Mouse (Mus musculus) spleen, postnatal 36 days (tissue): ENCODE measurements around the gene Smg6.
"Not testable (repeated sequence)": the region's sequence is repeated elsewhere in the genome, so short reads cannot be mapped to it uniquely, and the experiment has no call there.

ENCODE experiments used
- DNase-seq, 2 experiments: peaks; one replicate each; pipeline ENCODE4 v3.0.0; 2022; ENCODE audit warnings: low spot score in 2 of 2, mixed read lengths in 1 of 2

Gene Smg6

DNA sequence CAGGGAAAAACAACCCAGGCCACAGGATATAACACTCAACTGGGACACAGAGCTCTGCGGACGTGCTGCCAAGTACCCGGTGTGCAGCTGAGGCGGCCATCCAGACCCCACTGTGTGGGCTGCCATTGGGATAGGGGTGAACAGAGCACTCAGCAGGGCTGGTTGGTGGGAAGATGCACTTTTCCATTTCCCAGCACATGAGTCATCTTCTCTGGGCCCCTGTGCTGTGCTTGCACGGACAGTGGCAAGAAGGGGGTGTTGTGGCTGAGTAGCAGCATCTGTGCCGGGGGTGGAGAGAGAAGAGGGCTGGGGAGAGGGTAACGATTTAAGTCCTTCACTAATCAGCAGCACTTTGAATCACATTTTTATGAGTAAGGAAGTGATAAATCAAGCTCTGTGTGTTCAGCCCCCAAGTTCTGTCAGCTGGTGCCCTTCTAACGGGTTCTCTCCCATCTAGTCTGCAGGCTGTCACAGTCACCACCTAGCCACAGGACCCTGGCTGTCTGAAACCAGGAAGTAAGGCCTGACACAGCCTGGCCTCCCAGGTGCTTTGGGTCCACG, 66.9 kb downstream of the Smg6 start:
- no peak for DNase-seq

DNA sequence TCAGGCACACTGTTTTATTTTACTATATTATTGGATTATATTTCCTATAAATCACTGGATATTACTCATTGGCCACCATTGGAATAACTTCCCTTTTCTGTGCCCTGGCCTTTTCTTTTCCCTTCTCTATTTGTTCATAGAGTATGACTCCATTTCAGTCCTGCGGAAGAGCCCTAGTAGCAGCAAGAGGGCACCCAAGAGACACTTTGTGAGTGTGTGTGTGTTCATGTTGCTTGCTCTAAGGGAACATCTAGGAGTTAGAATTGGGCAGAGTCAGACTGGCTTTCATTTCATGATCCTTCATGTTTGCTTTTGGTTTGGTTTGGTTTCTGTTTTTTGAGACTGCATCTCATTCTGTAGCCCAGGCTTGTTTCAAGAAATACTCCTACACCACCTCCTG, 68.5 kb downstream of the Smg6 start:
- DNase-seq: no peak

DNA sequence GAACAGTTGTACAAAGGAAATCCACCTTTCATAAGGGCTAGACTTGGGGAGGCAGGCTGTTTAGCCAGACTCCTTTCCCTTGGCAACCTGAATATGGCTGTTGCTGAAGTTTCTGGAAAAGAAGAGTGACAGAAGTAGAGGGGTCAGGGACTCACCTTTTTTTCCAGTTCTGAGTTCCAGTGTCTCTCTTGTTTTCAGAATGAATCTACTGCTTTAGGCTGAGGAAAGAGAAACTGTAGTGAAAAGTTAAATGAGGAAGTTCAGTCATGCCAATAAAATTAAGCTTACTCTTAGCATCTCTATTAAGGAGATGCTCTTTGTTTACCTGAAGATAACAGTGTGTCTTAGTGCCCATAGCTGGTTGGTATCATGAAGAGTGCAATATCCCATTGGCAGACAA, 69.2 kb downstream of the Smg6 start:
- no peak for DNase-seq

DNA sequence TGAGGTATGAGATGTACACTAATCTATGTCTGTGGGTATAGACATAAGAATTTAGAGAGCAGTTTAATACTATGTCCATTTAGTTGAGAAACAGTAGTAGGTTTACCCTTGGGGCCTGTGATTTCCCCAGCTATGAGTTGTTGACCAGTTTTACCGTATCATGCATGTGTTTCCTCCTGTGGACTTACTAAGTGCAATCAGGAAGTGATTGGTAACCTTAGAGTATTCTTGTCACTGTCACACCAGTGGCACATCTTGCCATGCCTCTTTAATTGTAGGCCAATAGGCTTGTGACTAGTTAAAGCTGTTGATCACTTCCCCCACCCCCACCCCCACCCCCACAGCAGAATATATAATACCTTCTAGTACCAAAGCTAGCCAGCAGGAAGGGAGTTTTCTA, 70.9 kb downstream of the Smg6 start:
- no peak for DNase-seq

DNA sequence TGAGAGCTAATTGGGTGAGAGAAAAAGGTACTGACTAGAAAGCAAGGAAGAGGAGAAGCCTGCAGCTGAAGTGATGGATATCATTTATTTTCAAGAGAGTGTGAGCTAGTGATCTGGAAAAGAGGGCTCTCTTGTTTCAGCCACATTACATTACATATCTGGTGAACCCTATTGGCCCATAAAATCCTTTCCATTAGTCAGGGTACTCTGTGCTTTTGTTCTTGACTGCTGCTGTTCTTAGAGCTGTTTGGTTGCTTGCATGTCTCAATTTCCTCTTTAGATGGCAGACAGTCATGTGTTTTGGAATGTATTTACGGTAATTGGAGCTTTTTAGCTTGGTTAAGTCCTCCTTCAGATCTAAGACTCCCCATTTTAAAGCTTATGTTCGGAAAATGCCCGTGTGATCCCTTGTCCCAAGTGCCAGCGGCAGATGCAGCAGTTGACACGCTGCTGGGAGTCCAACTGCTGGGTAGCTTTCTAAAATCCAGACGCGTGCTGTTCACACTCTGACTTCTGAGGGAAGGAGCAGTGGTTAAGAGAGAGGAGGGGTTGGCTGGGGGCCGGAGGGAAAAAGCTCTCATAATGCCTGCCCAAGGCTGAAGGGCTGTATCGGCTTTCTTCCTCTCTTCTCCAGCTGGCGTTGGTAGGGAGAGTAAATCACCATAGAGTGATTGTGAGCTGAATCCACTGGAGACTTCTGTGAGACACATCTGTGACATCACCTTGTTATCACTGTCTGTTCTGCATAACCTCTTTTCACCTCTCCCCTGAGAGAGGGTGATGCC, 75.4 kb downstream of the Smg6 start:
- peak in 1 of 2 experiments; percentile 8 for DNase-seq

DNA sequence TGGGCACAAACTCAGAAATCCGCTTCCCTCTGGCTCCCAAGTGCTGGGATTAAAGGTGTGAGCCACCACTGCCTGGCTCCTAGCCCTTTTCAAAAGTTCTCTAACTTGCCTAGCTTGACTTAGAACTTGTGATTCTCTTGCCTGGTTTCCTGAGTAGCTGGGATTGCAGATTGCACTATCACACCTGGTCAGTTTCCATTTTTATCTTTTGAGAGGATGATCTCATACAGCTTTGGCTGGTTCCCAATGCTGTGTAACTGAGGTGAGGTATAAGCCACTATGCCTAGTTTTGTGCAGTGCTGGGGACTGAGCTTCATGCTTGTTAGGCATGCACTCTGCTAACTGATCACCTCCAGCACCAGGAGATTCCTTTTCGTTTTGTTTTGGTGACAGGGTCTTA, 82.6 kb downstream of the Smg6 start:
- no peak for DNase-seq

DNA sequence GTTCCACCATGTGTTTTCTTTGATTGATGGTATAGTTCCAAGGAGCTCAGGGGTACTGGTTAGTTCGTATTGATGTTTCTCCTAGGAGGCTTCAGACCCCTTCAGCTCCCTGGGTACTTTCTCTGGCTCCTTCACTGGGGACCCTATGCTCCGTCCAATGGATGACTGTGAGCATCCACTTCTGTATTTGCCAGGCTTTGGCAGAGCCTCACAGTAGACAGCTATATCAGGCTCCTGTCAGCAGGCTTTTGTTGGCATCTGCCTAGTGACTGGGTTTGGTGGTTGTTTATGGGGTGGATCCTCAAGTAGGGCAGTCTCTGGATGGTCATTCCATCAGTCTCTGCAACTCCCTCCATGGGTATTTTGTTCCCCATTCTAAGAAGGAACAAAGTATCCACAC, 83.9 kb downstream of the Smg6 start:
- DNase-seq: not testable (repeated sequence)

DNA sequence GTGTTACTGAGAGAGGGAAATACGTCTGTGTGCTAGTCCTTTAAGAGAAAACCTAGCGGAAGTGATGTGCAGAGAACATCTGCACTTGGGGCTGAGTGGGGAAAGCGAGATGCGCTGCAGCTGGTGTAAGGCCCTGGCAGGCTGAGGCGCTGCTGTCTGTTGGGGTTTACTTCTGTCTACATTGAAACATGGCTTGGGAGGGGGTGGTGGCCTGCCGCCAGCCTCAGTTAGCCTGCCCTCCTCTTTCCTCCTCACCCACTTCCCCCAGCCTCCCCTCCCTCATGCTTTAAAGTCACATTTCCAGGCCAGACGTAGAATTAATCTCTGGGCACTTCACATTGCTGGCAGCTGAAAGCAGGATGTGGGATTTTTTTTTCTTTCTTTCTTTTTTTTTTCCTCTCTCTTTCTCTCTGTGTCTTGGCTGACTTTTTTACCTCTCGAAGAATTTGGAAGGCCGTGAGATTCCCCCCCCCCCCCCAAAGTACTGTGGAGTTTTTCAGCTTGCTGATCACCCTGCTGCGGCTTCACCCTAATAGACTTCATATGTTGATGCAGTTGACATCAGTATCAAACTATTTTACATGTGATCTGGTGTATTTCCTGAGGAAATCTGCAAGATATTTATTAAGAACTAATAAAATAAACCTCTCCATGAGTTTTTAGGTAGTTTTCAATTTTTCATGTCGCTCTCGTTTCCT, 87.5 kb downstream of the Smg6 start:
- peak; percentile 65 to 72 for DNase-seq

DNA sequence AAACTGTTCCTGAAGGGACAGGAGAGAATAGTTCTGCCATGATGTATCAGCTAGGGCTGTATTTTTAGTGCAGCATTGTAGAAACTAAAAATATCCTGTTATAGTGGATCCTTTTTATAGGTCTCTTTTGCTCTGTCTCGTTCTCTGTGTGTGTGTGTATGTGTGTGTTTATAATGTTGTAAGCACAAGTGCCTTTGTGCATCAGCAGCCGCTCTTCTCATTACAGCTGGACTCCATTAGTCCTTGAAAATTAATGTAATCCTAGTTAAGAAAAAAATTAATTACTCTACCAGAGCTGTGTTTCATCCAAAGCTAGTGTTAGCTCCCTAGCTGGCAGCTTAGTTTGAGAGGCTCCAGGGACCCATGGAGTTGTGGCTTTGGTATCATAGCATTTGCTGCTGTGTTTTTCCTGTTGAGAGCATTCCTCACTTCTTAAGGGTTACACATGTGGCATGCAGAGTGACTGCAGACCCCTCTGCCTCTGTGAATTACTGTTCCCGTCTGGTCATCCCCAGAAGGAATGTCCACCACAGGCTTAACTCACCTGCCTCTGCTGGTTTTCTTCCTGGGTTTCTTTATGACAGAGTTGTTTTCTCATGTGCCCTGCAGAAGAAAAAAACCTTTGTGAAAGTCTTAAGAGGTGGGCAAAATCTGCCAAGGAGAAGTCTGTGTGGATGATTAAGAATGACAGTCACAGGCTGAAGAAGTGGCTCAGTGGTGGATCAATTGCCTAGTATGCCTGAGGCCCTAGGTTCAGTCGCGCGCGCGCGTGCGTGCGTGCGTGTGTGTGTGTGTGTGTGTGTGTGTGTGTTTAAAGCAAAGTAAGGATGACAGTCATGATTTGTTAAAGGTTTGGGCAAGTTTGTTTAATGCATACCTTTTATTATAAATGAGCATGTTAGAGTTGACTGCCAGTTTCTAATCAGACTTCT, 88.4 kb downstream of the Smg6 start:
- no peak for DNase-seq

DNA sequence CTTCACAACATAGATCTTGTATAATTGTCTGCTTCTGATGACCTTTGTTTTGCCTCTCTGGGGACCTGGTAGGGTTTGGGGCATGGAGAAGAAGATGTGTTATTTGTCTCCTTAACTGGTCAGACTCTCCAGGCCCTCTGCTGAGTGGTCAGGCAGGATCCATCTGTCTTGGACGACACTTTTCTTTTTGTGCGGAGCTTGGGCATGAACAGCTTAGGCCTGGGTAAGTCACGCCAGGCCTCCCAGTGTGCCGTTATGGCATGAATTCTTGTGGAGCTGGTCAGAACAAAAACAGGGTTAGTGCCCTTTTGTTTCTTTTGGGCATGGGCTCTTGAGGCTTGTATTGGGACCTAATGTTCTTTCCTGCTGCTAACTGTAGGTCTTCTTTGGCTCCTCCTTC, 89.2 kb downstream of the Smg6 start:
- DNase-seq: no peak

DNA sequence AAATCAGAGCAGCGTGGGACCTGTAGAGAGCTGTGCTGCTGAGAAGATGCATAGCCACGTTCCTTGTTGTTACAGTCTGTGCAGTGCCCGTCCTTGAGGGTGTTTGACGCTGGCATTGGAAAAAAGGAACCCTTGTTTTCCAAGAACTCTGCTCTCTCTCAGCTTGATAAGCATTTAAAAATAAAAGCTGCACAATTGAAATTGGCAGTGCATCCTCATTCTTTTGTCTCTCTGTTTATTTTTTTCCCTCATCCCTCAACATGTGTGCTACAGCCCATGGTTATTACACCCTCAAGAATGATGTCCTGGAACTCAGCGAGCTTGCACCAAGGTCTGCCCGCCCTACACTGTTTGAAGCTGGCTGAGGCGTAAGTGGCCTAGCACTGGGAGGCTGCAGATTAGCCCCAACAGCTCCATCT, 89.8 kb downstream of the Smg6 start:
- DNase-seq: no peak

DNA sequence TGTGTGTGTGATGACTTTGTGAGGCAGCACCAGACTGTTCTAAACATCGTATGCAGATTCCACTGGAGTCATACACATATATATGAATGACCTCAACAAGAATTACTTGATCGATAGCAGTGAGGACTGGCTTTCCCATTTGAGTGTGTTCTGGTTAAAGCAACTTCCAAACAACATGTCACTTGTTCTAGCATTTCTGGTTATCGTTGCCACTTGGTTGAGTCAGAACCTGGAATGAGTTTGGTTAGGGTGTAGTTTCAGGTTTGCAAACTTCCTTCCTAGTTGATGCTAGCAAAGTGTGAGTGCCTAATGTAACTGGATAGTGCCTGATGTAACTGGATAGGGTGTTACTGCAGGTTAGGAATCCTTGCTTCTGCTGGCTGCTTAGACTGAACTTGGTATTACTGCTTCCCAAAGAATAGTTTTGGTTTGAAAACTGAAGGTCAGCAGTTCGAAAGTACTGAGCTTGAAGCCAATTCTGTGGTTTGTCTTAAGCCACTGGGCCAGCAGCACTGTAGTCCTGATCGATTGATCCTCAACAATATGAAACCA, 90.8 kb downstream of the Smg6 start:
- no peak for DNase-seq

DNA sequence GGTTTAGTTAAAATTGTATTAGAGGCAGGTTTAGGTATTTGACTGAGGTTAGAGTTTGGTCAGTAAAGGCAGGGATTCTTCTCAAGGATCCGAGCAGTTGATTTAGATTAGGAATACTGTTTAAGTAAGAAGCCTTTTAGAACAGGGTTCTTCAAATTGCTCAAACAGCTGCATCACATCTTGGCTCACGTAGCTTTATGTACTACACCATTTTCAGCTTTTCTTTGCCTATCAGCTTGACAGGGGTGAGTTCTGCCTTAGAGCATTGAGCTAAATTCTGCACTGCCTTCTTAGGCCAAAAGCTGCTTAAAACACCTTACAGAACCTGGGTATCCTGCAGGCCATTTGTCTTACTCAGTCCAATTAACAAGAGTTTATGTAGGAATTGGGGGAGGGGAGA, 92.2 kb downstream of the Smg6 start:
- DNase-seq: no peak

DNA sequence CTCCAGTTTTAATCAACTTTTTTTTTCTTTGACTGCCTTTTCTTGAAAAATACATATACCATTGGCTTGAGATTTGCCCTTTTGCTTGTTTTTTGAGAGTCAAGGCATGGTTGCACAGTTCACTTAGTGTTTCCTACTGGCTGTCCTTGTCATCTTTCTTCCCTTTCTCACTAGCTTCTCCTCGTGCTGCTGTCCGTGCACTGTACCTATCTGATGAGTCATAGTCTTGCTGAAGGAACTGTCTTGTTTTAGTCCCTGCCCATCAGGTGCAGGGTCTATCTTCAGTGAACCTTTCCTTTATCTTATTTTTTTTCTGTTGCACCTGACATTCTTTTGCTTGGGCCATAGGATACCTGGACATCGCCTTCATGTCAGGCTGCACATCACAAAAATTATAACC, 101.4 kb downstream of the Smg6 start:
- DNase-seq: no peak

DNA sequence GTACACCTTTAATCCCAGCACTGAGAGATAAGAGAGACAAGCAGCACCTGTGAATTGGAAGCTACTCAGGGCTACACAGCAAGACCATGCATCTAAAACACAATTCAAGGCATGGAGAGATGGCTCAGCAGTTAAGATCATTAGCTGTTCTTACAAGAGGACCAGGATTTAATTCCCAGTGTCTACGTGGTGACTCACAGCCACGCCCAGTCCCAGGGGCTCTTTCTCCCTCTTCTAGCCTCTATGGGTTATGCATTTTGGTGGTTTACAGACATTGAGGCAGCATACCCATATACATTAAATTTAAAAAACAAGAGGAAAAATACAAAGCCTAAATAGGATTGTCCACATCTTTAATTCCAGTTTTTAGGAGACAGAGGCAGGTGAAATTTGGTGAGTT, 102.0 kb downstream of the Smg6 start:
- no peak for DNase-seq

DNA sequence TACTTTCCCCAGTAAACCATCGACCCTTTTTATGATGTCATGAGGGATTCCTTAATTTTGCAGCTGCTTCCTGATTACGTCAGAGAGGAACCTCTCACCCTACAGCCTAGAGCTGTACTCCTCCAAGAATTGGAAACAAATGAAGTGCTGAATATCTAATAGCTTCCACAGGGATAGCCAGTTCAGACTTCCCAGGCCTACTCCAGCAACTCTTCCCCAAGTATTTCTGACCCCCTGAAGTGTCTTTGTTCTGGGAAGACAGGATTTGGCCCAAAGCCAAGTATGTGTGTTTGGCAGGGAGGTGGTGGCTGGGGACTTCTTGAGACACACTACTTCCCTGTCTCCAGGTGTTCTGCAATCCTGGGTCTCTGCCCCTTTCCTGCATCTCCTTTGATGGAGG, 105.6 kb downstream of the Smg6 start:
- no peak for DNase-seq

DNA sequence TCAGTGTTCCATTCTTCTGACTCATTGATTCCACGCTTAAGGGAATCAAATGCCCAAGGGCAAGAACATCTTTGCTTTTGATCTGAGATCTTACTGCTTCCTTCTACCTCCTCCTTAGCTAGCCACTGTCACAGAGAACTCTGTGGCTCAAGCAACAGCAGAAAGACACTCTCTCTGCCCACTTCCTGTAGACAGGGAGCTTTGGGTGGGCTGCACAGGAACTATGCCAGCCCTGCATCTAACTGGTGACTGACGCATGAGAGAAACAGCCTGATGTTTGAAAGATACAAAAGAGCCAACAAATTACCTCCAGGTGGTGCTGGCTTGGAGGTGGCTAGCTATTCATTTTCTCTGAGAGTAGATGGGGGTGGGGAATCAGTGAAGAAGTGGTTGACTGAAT, 107.3 kb downstream of the Smg6 start:
- DNase-seq: no peak

DNA sequence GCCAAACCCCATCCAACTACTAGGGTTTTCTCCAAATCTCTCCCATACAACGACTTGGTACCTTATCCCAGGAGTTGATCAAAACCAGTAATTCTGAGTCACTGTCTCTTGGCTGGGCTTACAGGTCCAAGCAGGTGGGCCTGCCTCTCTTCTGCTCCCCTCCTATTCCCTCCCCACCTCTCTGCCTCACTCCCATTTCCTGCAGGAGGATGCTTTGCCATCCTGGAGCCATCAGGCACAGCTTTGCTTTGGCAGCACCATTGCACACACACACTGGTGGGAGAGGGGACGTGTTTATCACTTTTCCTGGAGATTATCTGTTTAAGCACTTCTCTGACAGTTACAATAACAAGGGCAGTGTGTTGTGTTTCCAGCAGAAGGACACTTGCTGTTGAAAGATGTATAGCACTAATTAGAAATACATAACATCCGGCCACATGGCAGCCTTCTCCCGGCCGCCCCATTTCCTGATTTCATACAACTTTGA, 108.0 kb downstream of the Smg6 start:
- no peak for DNase-seq

DNA sequence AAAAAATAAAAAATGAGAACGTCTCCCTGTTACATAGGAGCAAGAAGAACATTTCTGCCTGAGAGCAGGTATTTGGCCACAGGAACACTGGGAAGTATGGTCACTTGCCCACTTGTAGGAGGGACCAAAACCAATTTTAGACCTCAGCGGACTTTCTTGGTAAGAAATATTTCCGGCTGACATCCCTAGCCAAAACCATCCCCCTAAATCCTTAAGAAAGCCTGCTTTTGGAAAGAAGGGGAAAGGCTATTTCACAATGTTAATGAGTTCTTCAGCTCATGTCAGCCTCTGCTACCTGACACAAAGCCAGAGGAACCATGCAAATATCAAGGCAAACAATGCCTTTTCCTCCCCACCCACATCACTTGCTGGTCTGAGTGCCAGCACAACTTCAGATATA, 108.5 kb downstream of the Smg6 start:
- DNase-seq: no peak

DNA sequence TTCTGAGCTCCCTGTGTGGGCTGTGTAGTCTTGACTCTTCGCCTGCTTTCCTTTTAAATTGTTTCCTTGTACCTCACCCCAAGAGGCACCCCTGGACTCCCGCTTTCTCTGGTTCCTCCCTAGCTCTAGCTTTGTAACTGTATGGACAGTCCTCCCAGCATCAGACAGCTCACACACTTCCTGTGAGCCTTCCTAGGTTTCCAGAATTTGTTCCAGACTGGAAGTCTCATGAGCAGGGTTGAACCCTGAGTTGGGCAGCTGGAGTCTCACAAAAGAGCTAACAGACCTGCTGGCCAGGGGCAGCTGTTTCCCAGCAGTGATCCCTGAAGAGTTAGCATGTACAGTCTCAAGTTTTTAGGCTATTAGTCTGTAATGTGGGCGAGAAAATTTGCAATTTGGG, 118.7 kb downstream of the Smg6 start:
- DNase-seq: no peak

DNA sequence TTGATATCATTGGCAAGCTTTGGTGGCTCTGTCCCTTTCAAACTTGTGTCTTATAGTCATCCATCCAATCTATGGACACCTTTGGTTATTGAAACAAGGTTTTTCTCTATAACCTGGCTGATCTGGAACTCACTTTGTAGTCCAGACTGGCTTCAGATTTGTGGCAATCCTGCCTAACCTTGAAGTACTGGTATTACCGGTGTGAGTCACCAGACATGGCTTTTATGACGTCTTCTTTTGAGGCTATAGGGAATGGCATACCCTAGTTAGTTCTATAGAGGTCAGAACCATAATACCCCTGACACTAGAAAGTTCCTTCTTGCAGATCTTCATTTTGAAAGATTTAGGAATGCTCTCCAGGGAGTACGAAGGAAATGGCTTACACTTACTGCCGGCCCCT, 120.2 kb downstream of the Smg6 start:
- no peak for DNase-seq

DNA sequence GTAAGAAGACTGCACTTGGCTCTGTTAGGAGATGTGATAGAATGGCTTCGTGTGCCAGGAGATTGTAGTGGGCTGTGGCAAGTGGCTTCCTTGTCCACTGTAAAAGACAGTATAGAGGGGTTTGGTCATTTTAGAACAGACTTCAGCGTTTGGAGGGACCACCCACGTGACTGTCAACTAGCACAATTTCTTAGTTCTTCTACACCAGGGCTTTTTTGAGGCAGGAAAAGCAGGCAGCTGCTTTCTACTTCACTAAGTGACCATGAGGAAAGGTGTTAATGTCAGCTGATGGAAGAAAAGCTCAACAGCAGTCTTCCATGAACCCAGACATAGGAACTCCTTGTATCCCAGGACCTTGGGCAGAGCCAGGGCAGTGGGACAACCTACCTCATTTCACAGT, 121.0 kb downstream of the Smg6 start:
- DNase-seq: no peak
